Mouse (Mus musculus): Measurements from ENCODE around the gene Wdr63.

Gene Wdr63

DNA sequence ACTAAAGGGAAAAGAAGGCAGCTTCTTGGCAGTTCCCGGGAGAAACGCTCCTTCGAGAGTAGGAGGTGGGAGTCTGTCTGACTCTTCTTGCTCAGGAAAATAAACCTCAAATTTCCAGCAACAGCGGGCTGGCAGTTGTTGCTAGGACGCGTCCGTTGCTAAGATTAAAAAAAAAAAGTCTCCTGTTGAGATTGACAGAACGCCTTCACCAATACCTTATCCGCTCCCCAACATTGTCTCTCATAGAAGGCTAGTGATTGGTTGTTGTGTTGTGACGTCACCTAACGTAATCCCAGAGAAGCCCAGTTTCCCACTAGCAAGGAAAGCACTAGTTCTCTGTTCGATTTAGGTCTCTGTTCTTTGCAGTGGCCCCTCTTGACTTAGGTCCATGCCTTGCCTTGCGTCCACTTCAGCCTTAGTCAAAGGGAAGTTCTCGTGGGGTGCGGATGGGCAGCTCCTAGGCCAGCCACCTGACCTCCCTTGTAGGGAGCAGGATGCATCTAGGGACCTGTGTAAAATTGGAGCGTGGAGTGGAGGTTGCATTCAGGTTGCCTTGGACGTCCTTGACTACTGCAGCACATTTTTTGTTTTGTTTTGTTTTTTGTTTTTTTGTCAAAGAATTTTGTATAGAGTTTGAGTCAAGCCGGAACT is at the start of gene Wdr63:
Wdr63 (minus strand) TSS at position 210 of the 651 bp plus-strand sequence.
- peak; percentile 80 for DNase-seq (ENCODE audit: low read depth, low spot score)

GRCm38 (mm10) chr3:146156811-146157210 is 48.9 kb upstream of the Wdr63 start:
- no peak for DNase-seq (ENCODE audit: low read depth, low spot score)

DNA sequence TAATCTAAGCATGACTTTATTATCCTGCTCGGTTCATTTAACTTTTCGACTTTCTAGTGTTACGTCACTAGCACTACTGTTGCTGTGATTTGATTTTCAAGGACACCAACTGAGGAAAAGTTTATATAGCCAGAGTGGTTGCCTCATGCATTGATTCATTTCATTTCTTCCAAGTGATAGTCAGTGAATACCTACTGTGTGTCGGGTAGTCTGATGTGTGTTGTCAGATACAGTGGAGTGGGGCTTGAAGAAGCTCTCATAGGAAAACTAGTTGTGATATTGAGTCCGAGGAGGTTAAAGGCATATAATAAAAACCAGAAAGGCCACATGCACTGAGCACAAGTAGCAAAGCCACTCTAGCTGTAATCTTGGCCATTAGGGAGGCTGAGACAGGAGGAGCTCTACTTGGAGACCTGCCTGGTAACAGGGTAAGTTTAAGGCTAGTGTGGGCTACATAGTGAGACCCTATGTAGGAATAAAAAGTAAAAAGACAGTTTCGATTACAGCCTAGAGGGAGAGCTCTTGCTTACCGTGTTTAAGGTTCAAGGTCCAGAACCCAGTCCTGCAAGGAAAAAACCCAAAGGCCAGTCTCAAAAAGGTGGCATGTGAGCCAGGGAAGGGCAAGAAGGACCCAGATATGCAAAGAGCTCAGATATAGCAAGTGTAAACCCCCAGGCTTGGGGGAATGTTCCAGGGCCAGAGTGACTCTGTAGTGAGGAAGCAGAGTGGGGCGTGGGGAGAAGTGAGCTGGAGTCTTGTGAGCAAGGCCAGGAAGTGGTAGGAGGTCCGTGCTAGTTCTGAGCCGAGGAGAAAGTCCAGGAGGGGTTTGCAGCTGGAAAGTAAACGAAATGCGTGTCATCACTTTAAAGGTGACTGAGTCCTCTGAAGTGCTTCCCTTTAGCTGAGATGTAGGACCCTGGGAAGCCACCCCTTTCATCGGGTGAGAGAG is 48.0 kb upstream of the Wdr63 start:
- no peak for DNase-seq (ENCODE audit: low read depth, low spot score)

GRCm38 (mm10) chr3:146153862-146154611 is 46.1 kb upstream of the Wdr63 start:
- no peak for DNase-seq (ENCODE audit: low read depth, low spot score)

DNA sequence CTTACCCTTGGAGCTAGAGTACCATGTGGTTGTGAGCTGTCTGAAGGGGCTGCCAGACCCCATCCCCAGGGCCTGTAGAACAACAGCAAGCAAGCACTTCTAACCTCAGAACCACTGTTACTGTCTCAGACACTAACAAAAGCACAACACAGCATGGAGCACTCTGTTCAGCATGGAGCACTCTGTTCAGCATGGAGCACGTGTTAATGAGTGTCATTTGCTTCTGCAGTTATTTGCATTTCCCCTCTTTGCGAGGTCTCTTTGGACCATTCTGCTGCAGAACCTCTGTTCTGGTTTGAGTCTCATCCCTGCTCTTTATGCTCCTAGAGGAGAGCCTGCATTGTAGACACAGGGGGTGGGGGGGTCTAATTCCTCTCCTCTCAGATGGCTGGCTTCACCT is 45.0 kb upstream of the Wdr63 start:
- DNase-seq (ENCODE audit: low read depth, low spot score) = no peak

GRCm38 (mm10) chr3:146152348-146152747 is 44.4 kb upstream of the Wdr63 start:
- DNase-seq (ENCODE audit: low read depth, low spot score) = no peak

- no peak for DNase-seq (ENCODE audit: low read depth, low spot score)
Observed at GRCm38 (mm10) chr3:146151755-146152154, 43.8 kb upstream of the Wdr63 start.

DNA sequence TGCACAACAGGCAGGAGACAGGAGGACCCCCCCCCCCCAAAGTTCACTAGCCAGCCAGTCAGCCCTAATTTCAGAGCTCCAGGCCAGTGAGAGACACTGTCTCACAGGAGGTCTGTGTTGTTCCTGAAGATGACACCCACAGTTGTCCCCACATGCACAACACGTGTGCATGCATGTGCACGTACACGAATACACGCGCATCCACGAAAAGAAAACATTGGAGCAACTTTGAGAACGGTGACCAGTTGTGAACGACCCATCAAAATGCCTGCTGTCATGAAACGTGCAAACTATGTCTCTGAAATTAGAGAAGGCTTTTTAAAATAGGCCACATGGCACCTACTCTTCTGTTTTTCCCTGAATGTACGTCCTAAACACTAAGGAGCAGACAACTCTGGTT is 43.4 kb upstream of the Wdr63 start:
- no peak for DNase-seq (ENCODE audit: low read depth, low spot score)

DNA sequence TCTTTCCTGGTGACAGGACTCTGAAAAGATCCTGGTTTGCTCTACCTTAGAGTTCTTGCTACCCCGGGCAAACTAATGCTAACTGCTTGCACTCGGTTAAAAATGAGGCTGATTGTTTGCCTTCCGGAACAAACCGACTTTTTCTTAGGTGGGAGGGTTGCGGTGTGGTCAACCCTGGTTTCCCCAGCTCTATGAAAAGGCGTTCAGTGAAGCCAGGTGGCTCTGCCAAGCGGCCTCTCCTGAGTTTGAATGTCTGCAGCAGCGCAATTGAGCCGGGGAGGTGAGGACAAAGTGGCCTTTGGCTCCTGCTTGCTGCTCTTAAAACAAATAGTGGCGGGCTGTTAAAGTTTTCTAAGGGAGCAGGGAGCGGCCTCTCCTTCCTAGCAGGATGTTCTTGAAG is 42.6 kb upstream of the Wdr63 start:
- peak; percentile 20 for DNase-seq (ENCODE audit: low read depth, low spot score)

DNA sequence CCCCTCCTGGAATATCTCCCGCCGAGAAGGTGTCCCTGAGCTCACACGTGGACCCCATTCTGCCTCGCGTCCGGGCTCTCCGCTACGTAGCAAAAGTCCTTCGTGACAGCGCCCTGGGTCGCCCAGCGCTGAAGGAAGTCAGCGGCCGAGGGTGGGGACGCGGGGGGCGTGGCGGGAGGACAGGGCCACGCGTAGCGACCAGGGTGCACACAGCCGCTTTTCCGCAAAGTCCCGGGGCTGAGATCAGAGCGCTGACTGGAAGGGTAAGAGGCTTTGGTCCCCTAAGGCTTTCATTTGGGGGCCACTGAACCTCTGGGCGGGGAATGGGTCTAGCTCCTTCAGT is 42.1 kb upstream of the Wdr63 start:
- peak; percentile 28 for DNase-seq (ENCODE audit: low read depth, low spot score)

DNA sequence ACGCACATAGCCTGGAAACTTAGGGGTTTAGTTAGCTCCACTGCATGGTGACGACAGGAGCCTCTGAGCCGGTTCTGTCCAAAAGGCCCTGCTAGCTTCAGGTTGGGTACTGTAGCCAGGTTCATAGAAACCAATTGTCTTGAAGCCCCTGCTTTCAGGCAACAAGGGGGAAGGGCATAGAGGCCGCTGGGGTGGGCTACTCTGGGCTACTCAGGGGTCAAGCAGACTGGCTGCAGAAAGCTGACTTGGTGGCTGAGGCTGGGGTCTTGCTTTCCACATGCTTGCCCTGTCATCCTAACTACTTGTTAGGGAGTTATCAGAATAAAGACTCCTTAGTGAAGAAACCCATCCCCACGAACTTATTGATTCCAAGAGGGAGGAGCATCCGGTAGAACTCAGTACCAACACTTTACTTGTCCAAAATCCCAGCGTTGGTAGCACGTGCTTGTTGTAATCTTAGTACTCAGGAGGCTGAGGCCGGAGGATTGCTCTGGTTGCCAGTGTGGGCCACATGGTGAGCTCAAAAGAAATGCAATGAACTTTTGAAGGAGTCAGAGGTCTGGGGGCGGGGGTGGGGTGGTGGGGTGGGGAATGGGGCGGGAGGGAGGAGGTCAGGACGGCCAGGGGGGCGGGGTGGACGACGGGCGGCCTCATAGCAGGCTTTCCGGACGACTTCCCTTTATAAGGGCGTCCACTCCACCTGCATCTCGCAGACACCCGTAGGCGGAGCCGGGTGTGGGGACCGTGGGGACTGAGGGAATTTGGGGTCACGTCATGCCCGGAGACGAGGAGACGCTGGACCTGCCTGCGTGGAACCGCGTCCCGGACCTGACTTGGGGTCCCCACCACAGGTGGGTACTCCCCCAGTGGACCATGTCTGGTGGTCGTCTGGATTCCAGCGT is 41.5 kb upstream of the Wdr63 start, which contains the start of gene Mcoln2:
Mcoln2 (plus strand) TSS at position 678 of the 902 bp plus-strand sequence.
- no peak for DNase-seq (ENCODE audit: low read depth, low spot score)

- DNase-seq (ENCODE audit: low read depth, low spot score) = no peak
Observed at GRCm38 (mm10) chr3:146146131-146146530, 38.2 kb upstream of the Wdr63 start.

DNA sequence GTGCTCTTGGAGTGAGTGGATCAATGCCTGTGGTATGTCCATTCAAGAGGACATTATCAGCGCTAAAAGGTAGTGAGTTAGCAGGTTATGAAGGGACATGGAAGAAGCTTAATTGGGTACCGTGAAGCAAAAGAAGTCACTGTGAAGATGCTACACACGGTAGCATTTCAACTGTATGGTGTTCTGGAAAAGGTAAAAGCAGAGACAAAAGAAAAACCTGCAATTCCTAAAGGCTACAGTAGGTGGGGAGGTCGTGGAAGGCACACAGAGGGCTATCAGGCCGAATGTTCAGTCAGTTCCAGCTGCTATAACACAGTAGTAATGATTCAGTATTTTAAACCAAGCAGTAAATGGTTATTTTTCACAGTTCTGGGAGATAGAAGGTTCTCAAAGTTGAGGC is 37.6 kb upstream of the Wdr63 start:
- no peak for DNase-seq (ENCODE audit: low read depth, low spot score)

GRCm38 (mm10) chr3:146142523-146142922 is 34.6 kb upstream of the Wdr63 start:
- peak; percentile 19 for DNase-seq (ENCODE audit: low read depth, low spot score)

GRCm38 (mm10) chr3:146140276-146140675 is 32.3 kb upstream of the Wdr63 start:
- no peak for DNase-seq (ENCODE audit: low read depth, low spot score)

- peak; percentile 63 for DNase-seq (ENCODE audit: low read depth, low spot score)
Observed at GRCm38 (mm10) chr3:146136422-146136821, 28.5 kb upstream of the Wdr63 start.

DNA sequence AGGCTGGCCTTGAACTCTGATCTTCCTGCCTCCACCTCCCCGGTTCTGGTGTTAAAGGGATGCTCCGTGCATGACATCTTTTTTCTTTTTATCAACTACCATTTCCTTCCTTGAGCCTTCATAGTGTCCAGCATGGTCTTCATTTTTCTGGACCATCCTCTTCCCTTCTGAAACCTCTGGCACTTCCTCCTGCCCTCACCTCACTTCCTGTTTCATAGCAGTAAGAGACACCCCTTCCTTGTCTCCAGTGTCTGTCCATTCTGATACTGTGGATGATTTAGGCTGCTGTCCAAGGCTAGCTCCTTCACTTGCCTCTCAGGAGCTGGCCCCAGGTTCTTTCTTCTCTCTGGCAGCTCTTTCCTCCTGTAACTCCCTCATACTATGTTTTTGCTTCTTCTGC is 27.5 kb upstream of the Wdr63 start:
- DNase-seq (ENCODE audit: low read depth, low spot score) = no peak

- no peak for DNase-seq (ENCODE audit: low read depth, low spot score)
Observed at GRCm38 (mm10) chr3:146134834-146135233, 26.9 kb upstream of the Wdr63 start.

GRCm38 (mm10) chr3:146127205-146127604 is 19.3 kb upstream of the Wdr63 start:
- no peak for DNase-seq (ENCODE audit: low read depth, low spot score)

GRCm38 (mm10) chr3:146123464-146123825 is 15.5 kb upstream of the Wdr63 start:
- no peak for DNase-seq (ENCODE audit: low read depth, low spot score)

DNA sequence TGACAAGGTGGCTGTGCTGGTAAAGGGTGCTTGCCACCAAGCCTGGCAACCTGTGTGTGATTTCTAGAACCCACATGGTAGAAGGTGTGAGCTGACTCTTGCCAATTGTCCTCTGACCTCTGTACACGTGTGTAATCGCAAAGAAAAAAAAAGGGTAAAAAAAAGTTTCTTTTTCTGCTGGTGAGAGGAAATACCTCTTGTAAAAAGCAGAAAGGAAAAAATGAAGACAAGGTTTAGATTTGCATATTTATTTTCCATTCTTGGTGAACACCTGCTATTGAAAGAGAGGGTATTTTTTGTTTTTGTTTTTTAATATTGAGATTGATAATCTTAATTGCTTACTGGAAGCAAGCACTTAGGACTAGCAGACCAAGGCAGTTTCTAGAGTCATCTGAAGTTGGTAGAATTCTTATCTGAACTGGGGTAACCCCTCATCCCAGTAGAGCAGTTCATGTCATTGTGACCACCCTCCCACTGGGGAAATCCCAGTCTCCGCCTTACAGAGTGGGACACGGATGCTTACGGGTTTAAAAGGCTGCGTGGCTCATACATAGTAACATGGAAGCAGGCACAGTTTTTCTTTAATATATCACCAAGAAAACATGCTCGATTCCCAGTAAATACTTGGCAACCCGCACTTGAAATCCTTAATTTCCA is 15.0 kb upstream of the Wdr63 start:
- no peak for DNase-seq (ENCODE audit: low read depth, low spot score)
